Mouse (Mus musculus) granulocyte monocyte progenitor cell, adult 5-6 weeks (primary cell): ENCODE measurements around the gene Tex14. TPM values are rescaled to one million over a fixed set of nuclear protein-coding genes. Genes with fewer than 3 reads are reported as not detected.

ENCODE experiments used
- ATAC-seq: replicated peaks from 2 replicates; pipeline ENCODE4 v1.8.0; 2016; ENCODE audit warnings: mild to moderate bottlenecking, moderate TSS enrichment, inconsistent platforms; ENCODE audit not compliant: poor library complexity, severe bottlenecking
- total RNA-seq, 2 experiments: library from RNA; stranded (forward) in 1 of 2; stranded (reverse) in 1 of 2; fragments of 200-712, 200-1000 nt in 1 of 2; fragments of >200 nt in 1 of 2; fragmentation: Nextera tagmentation in 1 of 2; gene quantifications; 2 replicates each; pipeline ENCODE4 v1.2.3; 2014 to 2017

Tex14 gene
- total RNA-seq, 2 experiments from 2014 or later: not detected

DNA sequence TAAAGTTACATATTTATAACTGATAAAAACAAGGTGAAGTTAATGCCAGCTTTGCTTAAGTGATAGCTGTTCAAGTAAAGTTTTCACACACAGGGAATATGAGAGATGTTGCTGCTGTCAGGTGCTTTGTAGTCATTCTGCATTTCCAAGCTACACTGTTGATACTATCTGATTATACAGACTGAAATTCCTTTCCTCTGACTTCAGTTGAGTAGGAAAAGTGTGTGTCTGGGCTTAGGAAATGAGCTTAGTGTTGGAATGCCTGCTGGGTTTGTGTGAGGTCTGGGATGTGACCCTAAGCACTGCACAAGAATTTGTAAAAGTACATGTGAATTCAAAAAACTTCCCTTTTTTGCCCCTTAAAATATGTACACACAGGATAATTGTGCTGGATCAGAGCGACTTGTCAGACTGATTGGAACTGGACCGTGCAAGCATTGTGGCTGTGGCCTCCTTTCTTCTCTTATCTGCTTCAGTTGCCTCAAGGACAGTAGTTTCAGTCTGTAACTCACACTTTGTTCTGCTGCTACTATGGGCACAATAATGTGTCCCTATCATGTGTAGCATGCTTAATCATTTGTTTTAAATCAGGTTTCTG lies 150.3 kb downstream of the Tex14 start:
- no peak for ATAC-seq

DNA sequence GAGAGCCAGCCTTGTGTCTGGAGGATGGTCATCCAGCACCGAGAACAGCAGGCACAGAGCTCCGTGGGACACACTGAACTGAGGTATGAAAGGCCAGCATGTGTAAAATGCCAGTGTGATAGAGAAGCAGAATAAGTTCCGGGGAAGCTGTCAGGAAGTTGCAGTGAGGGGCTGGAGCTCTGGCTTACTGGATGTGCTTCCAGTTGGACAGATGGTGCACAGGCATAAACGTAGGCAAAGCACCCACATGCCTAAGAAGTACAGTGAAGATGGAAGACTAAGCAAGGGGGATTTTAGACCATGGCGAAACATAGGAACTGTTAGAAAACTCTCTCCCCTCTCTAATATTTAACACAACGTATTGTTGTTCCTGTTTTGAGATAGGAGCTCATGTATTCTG lies 156.3 kb downstream of the Tex14 start:
- no peak for ATAC-seq

DNA sequence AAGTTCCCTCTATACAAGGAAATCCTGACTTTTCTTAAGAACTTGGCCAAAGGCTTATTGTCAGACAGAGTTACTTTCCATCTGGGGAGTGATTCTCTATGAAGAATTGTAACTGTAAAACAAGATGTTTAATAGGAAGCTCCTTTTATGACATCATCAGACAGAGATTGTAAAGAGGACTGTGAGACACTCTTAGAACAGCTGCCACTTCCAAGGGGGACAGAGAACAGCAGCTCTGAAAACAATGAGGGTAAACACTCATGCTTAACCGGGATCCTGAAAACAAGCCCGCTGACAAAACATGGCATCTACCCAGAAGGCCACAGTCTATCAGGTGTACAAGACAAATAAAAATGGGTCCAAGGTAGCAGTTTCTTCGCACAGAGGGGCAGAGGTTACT lies 161.6 kb downstream of the Tex14 start, which contains the start of gene Gm11492:
Gm11492 (plus strand) TSS at position 153 of the 400 bp plus-strand sequence.
- no peak for ATAC-seq

DNA sequence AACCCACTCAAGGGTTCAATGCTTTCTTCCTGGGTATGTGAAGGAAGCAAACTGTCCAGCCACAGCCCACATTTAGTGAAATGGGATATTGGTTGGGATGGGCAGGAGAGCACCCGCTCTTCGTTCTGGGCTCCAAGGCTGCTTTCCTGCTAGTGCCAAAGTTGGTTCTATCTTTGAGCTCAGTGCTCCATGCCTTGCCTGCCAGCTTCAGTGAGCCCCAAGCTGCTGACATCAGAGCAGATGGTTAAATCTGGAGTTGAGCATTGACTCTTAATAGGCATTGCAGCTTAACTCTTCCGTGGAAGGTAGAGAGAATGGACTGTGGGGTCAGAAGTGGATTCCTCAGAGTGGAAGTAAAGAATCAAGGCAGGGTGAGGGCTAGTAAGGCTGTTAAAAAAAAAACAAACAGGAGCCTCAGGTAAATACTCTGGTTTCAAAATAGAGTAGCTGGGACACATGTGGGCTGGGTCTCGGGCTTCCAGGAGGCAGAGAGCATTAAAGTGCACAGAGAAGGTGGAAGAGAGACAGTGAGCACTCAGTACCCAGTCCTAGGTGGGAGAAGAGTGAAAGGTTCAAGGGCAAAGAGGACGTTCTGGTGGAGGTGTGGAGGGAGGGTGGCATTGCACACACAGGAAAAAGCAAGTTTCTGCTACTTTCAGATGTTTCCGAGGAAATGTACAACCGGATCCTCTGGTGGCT lies 163.5 kb downstream of the Tex14 start, which contains the start of gene Sept4:
Sept4 (plus strand) TSS at position 649 of the 699 bp plus-strand sequence.
- no peak for ATAC-seq

DNA sequence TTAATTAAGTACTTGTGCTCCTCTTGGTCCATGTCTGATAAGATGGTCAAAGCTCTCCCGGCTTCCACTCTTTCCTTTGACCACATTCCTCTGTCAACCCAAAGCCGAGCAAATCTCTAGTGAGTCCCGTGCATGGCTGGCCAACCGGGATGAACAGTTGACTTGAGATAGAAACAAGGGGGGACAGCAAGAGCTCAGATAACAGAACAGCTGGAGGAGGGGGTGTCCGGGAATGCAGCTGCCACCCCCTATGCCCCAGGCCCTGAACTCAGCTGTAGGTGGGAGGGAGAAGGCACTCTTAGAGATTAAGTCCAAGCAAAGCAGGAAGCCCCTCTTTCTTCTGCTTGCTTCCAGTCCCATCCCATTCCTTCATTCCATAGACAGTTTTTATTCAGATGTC lies 165.9 kb downstream of the Tex14 start:
- no peak for ATAC-seq

DNA sequence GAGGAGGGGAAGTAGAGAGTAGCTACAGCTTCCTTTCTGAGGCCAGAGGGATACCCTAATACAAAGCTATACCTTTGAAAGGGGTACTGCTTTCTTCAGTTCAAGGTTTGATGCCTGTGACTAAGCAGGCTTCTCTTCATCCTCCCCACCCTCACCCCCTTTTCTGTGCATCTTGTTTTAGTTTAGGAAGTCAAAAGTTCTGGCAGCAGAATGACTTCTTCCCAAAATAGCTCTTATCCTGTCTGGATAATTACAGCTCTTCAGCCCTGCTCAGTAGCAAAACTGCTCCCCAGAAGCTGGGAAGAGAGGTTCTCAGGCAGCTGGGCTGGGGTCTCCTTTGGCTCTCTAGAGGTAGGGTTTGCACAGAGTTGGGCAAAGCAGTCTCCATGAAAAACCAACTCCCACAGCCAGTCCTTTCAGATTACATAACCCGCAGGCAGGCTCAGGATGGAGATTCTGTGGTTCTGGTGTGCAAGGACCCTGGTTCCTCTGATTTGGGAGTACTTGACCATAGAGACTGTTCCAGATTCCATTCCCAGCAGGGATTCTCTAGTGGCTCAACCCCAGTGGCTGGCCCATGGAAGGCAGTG lies 166.6 kb downstream of the Tex14 start:
- ATAC-seq: no peak

DNA sequence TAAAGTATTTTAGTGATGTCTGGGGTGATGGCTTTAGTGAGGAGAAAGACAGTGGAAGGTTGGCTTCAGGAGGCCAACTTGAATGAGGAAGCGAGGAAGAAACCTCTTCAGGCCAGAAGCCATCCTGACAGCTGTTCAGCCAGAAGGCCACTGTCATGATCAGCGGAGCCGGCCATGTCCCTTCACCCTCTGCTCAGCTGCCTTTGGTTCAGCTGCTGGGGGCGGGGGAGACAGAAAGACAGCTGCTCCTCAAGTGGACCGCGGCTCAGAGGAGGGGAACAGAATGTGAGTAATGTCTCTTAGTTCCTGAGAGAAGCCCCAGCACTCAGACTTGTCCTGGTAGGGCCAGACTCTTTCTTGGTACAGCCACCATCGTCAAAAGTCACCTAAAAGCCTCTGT lies 168.9 kb downstream of the Tex14 start:
- ATAC-seq: no peak

DNA sequence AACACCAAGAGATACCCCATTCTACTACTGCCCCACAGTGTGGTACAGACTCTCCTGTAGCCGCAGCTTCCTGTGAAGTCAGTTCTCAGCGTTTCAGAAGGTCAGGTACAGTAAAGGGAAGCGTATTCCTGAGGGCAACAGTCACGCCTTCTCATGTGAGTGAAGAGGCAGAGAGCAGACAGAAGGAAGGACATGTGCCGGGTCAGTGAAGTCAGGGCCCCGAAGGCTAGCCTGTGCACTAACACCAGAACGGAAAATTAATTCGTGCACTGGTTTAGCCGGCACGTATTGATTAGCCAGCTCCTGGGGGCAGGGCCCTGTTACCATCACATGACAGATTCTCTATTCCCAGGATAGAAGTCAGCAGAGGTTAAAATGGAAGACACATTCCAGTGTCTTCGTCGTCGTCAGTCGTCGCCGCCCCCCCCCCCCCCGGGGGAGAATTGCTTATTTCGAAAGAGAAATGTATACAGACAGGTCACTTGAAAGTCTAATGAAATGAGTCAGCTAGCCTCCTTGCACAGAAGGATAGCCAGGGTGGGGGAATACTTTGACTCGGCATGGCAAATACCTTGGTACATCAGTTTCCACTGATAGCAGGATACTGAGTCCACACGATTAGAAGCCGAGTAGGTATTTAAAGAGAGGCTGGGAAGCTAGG lies 169.8 kb downstream of the Tex14 start:
- no peak for ATAC-seq

DNA sequence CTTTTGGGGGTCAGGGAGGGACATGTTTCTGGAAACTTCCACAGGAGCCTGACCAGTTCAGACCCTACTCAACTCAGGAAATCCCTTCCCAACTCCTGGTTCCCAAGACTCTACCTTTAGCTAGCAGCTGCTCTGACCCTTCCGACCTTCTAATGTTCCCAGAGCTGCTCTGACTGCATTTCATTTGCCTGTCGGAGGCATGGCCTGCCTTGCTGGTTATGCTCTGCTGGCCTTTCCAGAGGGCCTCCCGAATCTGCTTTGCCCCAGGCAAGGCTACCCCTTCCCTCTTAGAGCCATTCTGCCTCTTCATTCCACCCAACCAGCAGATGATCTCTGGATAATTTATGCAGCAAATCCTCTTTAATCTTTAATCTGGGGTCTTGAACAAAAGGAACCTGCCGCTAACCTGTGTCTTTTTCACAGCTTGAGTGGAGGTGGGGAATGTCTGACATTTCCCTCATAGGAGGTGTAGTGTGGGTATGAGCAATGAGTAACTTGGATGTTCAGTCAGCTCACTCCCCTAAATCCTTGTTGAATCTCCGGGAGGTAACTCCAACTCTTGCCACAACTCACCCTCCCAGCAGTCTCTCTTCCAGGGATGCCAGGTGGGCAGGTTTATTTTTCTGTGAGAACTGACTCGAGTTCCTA lies 172.9 kb downstream of the Tex14 start:
- no peak for ATAC-seq

DNA sequence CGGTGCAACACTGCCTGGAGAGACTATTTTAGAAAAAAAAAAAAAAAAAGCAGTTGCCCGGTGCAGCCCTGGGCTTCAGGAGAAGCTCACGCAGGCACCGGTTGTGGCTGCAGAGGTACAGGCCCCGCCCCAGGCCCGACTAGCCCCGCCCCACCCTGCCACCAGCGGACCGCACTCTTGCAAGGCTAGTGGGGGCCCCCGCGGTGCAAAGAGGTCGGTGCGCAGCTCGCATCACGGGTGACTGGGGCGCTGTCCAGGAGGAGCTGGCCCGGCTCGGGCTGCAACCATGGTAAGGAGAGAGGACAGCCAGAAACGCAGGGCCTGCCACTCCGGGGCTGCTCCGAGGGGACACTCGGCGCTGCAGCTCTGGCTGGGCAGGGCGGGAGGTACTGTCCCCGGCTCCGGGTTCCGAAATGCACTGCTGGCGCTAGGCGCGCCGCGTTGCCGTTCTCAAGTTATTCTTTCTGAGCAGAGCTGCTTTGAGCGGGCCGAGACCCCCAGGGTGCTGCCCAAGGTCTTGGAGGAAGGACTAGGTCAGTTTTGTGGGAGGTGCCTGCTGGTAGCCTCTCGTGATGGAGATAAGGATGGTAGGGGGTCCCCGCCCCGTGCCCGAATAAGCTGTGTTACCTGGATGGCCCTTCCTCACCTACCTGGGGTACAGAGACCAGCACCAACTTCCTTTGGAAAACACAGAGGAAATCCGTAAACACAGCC lies 173.5 kb downstream of the Tex14 start:
- peak; percentile 91 for ATAC-seq

DNA sequence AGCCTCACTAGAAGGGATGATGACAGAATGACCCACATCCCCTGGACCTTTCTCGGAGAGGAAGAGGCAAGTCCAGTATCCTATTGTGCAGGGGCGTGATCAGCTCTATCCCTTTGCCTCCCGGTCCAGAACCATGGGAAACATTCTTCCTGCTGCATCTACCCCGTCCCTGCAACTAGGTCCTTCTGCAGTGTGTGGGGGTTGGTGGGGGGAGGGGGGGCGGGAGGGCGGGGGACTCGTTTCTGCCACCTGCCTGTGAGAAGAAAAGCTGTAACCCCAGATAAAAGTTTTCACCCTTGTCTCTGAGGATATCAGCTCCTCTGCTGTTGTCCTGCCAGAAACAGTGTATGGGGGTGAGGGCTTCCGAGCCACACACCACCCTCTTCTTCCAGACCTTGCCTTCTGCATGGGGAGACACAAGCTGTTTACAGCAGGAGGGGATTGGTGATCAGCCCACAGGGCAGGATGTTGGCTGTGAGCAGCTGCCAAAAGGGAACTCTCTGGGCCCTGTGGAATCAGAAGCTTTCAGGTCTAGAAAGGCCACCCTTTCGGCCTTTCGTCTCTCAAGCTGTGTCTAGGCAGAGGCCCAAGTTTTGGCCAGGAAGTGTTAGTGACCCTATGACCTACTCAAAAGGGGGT lies 174.2 kb downstream of the Tex14 start:
- 0 out of 2 replicates have a peak, but pooled peaks have one; percentile 14 for ATAC-seq

DNA sequence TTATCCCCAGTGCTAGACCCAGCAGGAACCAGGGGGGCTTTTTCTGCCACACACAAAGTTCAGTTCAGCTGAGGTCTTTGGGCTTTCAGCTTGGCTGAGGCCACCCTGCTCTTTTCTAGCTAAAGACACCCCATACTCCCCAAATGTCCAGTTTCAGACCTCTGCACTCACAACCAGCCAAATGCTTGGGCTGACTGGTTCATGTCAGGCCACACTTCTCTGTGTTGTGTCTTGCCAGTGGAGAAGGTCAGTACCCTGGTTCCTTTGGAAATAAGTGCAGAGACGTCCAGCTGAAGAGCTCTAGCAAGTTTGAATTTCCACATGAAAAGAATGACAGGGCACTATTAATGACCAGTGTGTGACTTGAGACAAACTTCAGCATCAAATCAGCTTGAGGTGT lies 174.8 kb downstream of the Tex14 start:
- ATAC-seq: no peak

DNA sequence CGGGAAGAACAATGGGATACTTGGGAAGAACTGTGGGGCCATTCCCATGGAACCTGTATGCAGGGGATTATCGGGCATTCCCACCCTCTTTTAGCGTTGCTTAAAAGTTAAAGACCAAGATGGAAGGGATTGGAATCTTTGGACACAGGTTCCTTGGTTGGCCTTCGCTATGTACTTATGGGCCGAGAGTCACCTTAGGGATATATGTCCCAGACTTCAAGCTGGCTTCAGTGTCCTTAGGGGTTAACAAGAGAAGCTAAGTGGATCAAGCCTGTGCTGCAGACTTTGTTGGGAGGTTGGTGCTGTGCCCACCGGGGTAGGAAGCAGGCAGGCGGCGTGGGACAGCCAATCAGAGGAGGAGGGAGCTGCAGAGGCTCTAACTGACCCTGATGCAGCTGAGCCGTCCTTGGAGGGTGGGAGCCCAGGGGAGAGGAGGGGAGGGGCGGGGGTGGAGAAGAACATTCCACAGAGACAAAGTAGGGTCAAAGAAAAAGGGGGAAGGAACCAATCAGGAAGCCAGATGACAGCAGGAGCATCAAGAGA lies 175.7 kb downstream of the Tex14 start:
- ATAC-seq: no peak

DNA sequence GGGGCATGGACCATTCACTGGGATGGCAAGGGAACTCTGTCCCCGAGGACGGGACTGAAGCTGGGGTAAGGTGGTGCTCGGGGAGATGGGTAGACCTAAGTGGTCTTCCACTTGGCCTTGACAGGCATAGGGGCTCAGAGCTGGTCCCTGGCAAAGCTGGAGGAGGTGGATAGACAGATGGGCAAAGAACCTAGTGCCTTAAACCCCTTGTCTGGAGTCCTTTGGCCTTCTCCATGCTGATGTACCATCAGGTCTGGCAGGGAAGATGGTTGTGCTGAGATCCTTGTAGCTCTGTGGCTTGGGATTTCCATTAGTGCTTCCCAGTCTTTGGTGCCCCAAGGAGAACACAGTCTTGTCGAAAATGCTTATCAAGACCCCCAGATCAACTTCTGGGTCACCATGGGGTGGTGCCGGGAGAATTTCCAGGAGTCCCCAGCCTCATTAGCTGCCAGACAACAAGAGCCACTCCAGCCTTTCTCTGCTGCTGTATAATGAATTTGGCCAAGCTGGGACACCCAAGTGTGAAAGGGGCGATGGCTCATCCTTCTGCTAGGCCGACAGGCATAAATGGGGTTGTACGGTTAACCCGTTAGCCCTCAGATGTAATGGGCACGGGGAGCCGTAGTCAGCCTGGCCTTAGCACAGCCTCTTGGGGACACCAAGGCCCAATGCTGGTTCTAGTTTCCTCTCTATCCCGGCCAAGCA lies 176.4 kb downstream of the Tex14 start:
- no peak for ATAC-seq

DNA sequence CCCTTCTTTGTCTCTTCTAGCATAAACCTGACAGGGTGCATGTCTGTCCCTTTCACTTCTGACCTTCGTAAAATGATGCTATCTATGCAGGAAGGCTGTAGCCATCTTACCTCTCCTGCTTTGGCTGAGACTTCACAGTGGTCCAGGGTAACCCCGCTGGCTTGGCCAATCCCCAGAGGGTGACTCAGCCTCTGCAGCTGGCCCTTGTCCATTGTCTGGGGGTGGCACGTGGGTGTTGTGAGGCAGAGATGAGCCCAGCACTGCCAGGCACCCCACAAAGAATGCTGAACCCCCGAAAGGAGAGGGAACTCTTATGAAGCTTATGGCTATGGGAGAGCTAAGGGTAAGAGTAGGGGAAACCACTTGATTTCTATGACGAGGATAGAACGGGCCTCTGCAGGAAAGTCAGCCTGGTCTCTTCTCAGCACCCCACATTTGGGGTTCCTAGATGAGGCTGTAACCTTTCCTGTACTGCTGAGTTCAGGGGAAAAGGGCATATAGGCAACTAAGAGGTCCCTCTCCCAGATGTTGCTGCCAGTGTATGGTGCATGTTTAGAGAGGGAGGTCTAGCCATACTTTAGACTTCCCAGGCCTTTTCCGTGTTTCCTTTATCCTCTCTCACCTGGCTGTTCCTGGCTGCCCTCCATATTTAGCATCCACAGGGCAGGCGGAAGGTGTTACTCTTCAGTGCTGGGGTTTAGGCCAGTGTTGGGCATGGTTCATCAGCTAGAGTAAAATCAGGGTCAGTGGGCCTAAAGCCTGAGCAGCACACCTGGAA lies 177.3 kb downstream of the Tex14 start:
- no peak for ATAC-seq

DNA sequence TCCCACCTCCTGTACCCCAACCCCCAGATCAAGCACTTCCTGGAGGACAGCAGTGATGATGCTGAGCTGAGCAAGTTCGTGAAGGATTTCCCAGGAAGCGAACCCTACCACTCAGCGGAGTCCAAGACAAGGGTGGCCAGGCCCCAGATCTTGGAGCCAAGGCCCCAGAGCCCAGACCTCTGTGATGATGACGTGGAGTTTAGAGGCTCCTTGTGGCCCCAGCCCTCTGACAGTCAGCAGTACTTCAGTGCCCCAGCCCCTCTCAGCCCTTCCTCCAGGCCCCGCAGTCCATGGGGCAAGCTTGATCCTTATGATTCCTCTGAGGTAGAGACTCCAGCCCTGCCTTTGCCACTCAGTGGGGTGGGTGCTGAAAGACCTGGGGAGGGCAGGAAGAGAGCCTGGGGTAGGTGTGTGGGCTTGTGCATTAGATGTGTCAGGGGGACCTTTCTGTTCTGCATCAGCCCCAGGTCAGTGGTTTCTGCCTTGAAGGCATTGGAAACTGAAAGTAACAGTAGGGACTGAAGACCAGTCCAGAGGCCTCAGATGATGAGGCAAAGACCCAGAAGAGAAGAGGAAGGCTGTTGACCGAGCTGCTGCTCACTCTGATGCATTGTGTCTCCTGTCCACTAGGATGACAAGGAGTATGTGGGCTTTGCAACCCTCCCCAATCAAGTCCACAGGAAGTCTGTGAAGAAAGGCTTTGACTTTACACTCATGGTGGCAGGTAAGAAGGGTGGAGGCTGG lies 178.6 kb downstream of the Tex14 start:
- peak; percentile 64 for ATAC-seq
